Mouse (Mus musculus) MEL (cell line): ENCODE results near the gene Magi2. TPM values are rescaled to one million over a fixed set of nuclear protein-coding genes. Genes with fewer than 3 reads are reported as not detected.

Experiments used
- DNase-seq: peaks from one replicate; pipeline ENCODE4 v3.0.0; 2011; ENCODE audit warnings: low read depth, low spot score
- H3K27ac ChIP-seq: 2 replicates; pipeline ENCODE4 v1.5.1; 2012; ENCODE audit warnings: low read depth, mild to moderate bottlenecking, control low read depth, low read length, moderate library complexity; ENCODE audit not compliant: control insufficient read depth
- H3K27me3 ChIP-seq, 2 experiments: fragments of 150-350 bp in 1 of 2; sonication (generic) in 1 of 2; 2 replicates each; pipeline ENCODE4 v1.6.1; 2012; ENCODE audit warnings: low read length in 2 of 2, mild to moderate bottlenecking in 2 of 2, improper control_type of control experiment in 1 of 2, moderate library complexity in 1 of 2; ENCODE audit not compliant: insufficient read depth in 2 of 2, control insufficient read depth in 1 of 2
- H3K36me3 ChIP-seq, 2 experiments: 2 replicates each; pipeline ENCODE4 v1.6.1; 2012 to 2014; ENCODE audit warnings: low read length in 2 of 2, improper control_type of control experiment in 1 of 2, inconsistent platforms in 1 of 2, mild to moderate bottlenecking in 1 of 2; ENCODE audit not compliant: insufficient read depth in 2 of 2, control insufficient read depth in 1 of 2
- H3K4me1 ChIP-seq, 2 experiments: fragments of 150-350 bp in 1 of 2; sonication (generic) in 1 of 2; 2 replicates each; pipeline ENCODE4 v1.6.1; 2012; ENCODE audit warnings: low read length in 2 of 2, improper control_type of control experiment in 1 of 2, mild to moderate bottlenecking in 1 of 2; ENCODE audit not compliant: insufficient read depth in 2 of 2, control insufficient read depth in 1 of 2
- H3K4me3 ChIP-seq, 2 experiments: fragments of 150-350 bp in 1 of 2; sonication (generic) in 1 of 2; 2 replicates each; pipeline ENCODE4 v1.5.1; 2012; ENCODE audit warnings: low read depth in 2 of 2, low read length in 2 of 2, mild to moderate bottlenecking in 2 of 2, moderate library complexity in 2 of 2, control low read depth in 1 of 2, improper control_type of control experiment in 1 of 2; ENCODE audit not compliant: control insufficient read depth in 1 of 2, insufficient read depth in 1 of 2
- H3K79me2 ChIP-seq: 2 replicates; pipeline ENCODE4 v1.6.1; 2012; ENCODE audit warnings: mild to moderate bottlenecking, low read length, moderate library complexity; ENCODE audit not compliant: control insufficient read depth, poor library complexity, insufficient read depth
- H3K9ac ChIP-seq: 2 replicates; pipeline ENCODE4 v1.6.1; 2012; ENCODE audit warnings: low read depth, mild to moderate bottlenecking, control low read depth, low read length, moderate library complexity; ENCODE audit not compliant: control insufficient read depth, poor library complexity, severe bottlenecking
- H3K9me3 ChIP-seq: fragments of 150-350 bp; sonication (generic); replicated peaks from 2 replicates; pipeline ENCODE4 v1.6.1; 2012; ENCODE audit warnings: mild to moderate bottlenecking, low read length, improper control_type of control experiment, moderate library complexity; ENCODE audit not compliant: insufficient read depth
- BHLHE40 ChIP-seq: IDR thresholded peaks from 2 replicates; pipeline ENCODE4 v1.6.1; 2012; ENCODE audit warnings: low read depth, mild to moderate bottlenecking, inconsistent platforms, low read length, improper control_type of control experiment, borderline replicate concordance
- CHD1 ChIP-seq: IDR thresholded peaks from 2 replicates; pipeline ENCODE4 v1.6.1; 2012; ENCODE audit warnings: low read depth, mild to moderate bottlenecking, inconsistent platforms, low read length, improper control_type of control experiment
- CTCF ChIP-seq, 3 experiments: IDR thresholded peaks in 2 of 3; conservative IDR thresholded peaks in 1 of 3; 2 replicates each; pipeline ENCODE4 v1.5.1; 2011 to 2012; ENCODE audit warnings: low read length in 3 of 3, low read depth in 2 of 3, mild to moderate bottlenecking in 2 of 3, improper control_type of control experiment in 1 of 3, inconsistent platforms in 1 of 3, mixed read lengths in 1 of 3, moderate library complexity in 1 of 3; ENCODE audit not compliant: control insufficient read depth in 1 of 3, insufficient read depth in 1 of 3, poor library complexity in 1 of 3, severe bottlenecking in 1 of 3
- GABPA ChIP-seq: IDR thresholded peaks from 2 replicates; pipeline ENCODE4 v1.6.1; 2012; ENCODE audit warnings: low read depth, mild to moderate bottlenecking, inconsistent platforms, low read length, improper control_type of control experiment, moderate library complexity
- HCFC1 ChIP-seq: IDR thresholded peaks from 2 replicates; pipeline ENCODE4 v1.6.1; 2012; ENCODE audit warnings: low read depth, mild to moderate bottlenecking, inconsistent platforms, low read length, improper control_type of control experiment, moderate library complexity
- MAX ChIP-seq: IDR thresholded peaks from 2 replicates; pipeline ENCODE4 v1.6.1; 2011; ENCODE audit warnings: low read length, improper control_type of control experiment
- MEF2A ChIP-seq: IDR thresholded peaks from 2 replicates; pipeline ENCODE4 v1.6.1; 2014; ENCODE audit warnings: low read depth, mild to moderate bottlenecking, inconsistent platforms, low read length, improper control_type of control experiment; ENCODE audit not compliant: poor library complexity, insufficient replicate concordance, severe bottlenecking; ENCODE audit errors: extremely low read depth
- MYB ChIP-seq: IDR thresholded peaks from 2 replicates; pipeline ENCODE4 v1.6.1; 2011; ENCODE audit warnings: mild to moderate bottlenecking, low read depth, low read length, improper control_type of control experiment
- NRF1 ChIP-seq: IDR thresholded peaks from 2 replicates; pipeline ENCODE4 v1.6.1; 2014; ENCODE audit warnings: low read depth, mild to moderate bottlenecking, inconsistent platforms, low read length, improper control_type of control experiment, moderate library complexity; ENCODE audit not compliant: poor library complexity, insufficient read depth, severe bottlenecking
- POLR2A ChIP-seq, 2 experiments: IDR thresholded peaks; 2 replicates each; pipeline ENCODE4 v1.6.1; 2011 to 2012; ENCODE audit warnings: low read length in 2 of 2, mild to moderate bottlenecking in 2 of 2, control low read depth in 1 of 2, improper control_type of control experiment in 1 of 2, low read depth in 1 of 2, moderate library complexity in 1 of 2; ENCODE audit not compliant: control insufficient read depth in 1 of 2, insufficient read depth in 1 of 2, poor library complexity in 1 of 2
- POLR2AphosphoS2 ChIP-seq: IDR thresholded peaks from 2 replicates; pipeline ENCODE4 v1.6.1; 2011; ENCODE audit warnings: low read length, improper control_type of control experiment
- TAL1 ChIP-seq: IDR thresholded peaks from 2 replicates; pipeline ENCODE4 v1.6.1; 2012; ENCODE audit warnings: mild to moderate bottlenecking, inconsistent platforms, low read length, moderate library complexity, mixed read lengths
- TBP ChIP-seq: IDR thresholded peaks from 2 replicates; pipeline ENCODE4 v1.8.0; 2011; ENCODE audit warnings: low read depth, low read length, improper control_type of control experiment
- TCF12 ChIP-seq: IDR thresholded peaks from 2 replicates; pipeline ENCODE4 v1.6.1; 2014; ENCODE audit warnings: low read depth, mild to moderate bottlenecking, inconsistent platforms, low read length, improper control_type of control experiment, moderate library complexity
- UBTF ChIP-seq: IDR thresholded peaks from 2 replicates; pipeline ENCODE4 v1.6.1; 2012; ENCODE audit warnings: low read depth, mild to moderate bottlenecking, inconsistent platforms, low read length, improper control_type of control experiment, moderate library complexity, borderline replicate concordance; ENCODE audit not compliant: insufficient read depth
- ZKSCAN1 ChIP-seq: IDR thresholded peaks from 2 replicates; pipeline ENCODE4 v1.6.1; 2012; ENCODE audit warnings: low read depth, mild to moderate bottlenecking, inconsistent platforms, low read length, improper control_type of control experiment, moderate library complexity
- ZMIZ1 ChIP-seq: IDR thresholded peaks from 2 replicates; pipeline ENCODE4 v1.6.1; 2012; ENCODE audit warnings: low read depth, mild to moderate bottlenecking, inconsistent platforms, low read length, improper control_type of control experiment, moderate library complexity
- ZNF384 ChIP-seq: IDR thresholded peaks from 2 replicates; pipeline ENCODE4 v1.6.1; 2012; ENCODE audit warnings: low read depth, mild to moderate bottlenecking, inconsistent platforms, low read length, improper control_type of control experiment
- polyA plus RNA-seq, 2 experiments: library from polyadenylated mRNA; stranded (reverse) in 1 of 2; unstranded in 1 of 2; fragments of >175 nt in 1 of 2; fragments of >200 nt in 1 of 2; gene quantifications; 2 replicates each; pipeline versions ENCODE4 v1.2.1 to v1.2.4; 2012; ENCODE audit warnings: low replicate concordance in 2 of 2, low read depth in 1 of 2; ENCODE audit not compliant: insufficient read length in 2 of 2, insufficient read depth in 1 of 2, missing spikeins in 1 of 2
- total RNA-seq: library from RNA; depleted of rRNA; stranded (reverse); fragments of 300-350 nt; gene quantifications from 2 replicates; pipeline ENCODE4 v1.2.3, GENCODE M21; 2012

Magi2 gene
- total and polyA plus RNA-seq, 3 experiments = 0.46 to 0.47 TPM; not detected in 1

DNA sequence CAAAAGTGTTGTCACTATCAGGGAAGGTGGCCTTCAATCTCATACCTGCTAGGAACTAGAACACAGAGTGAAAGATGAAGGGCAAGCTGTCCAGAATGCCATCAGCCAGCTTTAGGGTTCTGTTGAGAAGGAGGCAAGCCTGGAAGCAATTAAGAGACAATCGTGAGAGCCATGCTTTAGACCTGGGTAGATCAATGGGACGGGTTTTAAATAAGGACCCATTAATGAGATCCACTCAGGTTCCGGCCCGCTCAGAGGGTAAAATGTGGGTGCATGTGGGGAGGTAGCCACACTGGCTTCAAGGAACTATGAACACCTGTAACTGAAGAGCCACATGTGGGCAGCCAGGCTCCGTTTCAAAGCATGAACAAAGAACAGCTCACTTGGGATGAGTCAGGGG, 1527.1 kb downstream of the Magi2 start:
- TF ChIP-seq MAX = no peak
- no peak for TF ChIP-seq BHLHE40
- no peak for TF ChIP-seq HCFC1
- no peak for TF ChIP-seq CTCF (IDR thresholded peaks at IDR 0.05 in 2 of 3, conservative IDR thresholded peaks at IDR 0.05 in 1 of 3; ENCODE audit: control insufficient read depth in 1 of 3, insufficient read depth in 1 of 3, low read depth in 2 of 3, low read length in 3 of 3, poor library complexity in 1 of 3, severe bottlenecking in 1 of 3)
- no peak for TF ChIP-seq MYB
- TF ChIP-seq CHD1 = no peak
- no peak for TF ChIP-seq ZKSCAN1
- TF ChIP-seq NRF1 = no peak
- no peak for TF ChIP-seq UBTF
- no peak for TF ChIP-seq POLR2A (IDR thresholded peaks at IDR 0.05; ENCODE audit: control insufficient read depth in 1 of 2, insufficient read depth in 1 of 2, low read depth in 1 of 2, low read length in 2 of 2, poor library complexity in 1 of 2)
- no peak for TF ChIP-seq TAL1
- no peak for TF ChIP-seq MEF2A
- no peak for TF ChIP-seq POLR2AphosphoS2
- no peak for TF ChIP-seq ZNF384
- TF ChIP-seq TCF12 = no peak
- no peak for TF ChIP-seq GABPA
- TF ChIP-seq TBP = no peak
- TF ChIP-seq ZMIZ1 = no peak
- TF ChIP-seq, all 39 proteins: peak for 0
- H3K27ac ChIP-seq = no peak overlapping the region
- H3K27me3 ChIP-seq = no peaks in the 10 kb centered on the region
- H3K4me3 ChIP-seq = no peak overlapping the region
- H3K36me3 ChIP-seq = no peaks in the 10 kb centered on the region; a peak in 1 of 4 replicates
- no peaks in the 10 kb centered on the region for H3K4me1 ChIP-seq
- H3K9me3 ChIP-seq = no peaks in the 10 kb centered on the region
- H3K9ac ChIP-seq = no peak overlapping the region
- DNase-seq = no peak
- no peaks in the 10 kb centered on the region for H3K79me2 ChIP-seq
